Mouse (Mus musculus) common myeloid progenitor, adult 5-6 weeks (primary cell): ENCODE measurements at regions not wholly inside any gene's neighbourhood (a gene's known extent, or its start where the extent isn't known, plus 50 kb on each side); places are given as distances from the start of the nearest gene placed in this dataset.

Source experiments
- ATAC-seq: replicated peaks from 2 replicates; pipeline ENCODE4 v1.8.0; 2016; ENCODE audit warnings: low read depth, mild to moderate bottlenecking, moderate TSS enrichment, inconsistent platforms; ENCODE audit not compliant: poor library complexity, severe bottlenecking

- ATAC-seq, result no peak
These were observed 90.6 kb upstream of the Map3k7 start for GRCm38 (mm10) chr4:31872985-31873983.

- no peak for ATAC-seq
These were observed 86.5 kb upstream of the Map3k7 start for GRCm38 (mm10) chr4:31877389-31877788.

GRCm38 (mm10) chr4:31878493-31879191, 85.3 kb upstream of the Map3k7 start:
- no peak for ATAC-seq

GRCm38 (mm10) chr4:31879192-31879585, 84.7 kb upstream of the Map3k7 start:
- ATAC-seq, result no peak

- ATAC-seq, result no peak
These were observed 83.7 kb upstream of the Map3k7 start for GRCm38 (mm10) chr4:31880213-31880612.

- no peak for ATAC-seq
These were observed 74.2 kb upstream of the Map3k7 start for GRCm38 (mm10) chr4:31889673-31890072.

GRCm38 (mm10) chr4:31909086-31909673, 54.7 kb upstream of the Map3k7 start:
- no peak for ATAC-seq
